Mouse (Mus musculus) T-cell, adult 2 months (primary cell): ENCODE data around the gene Fn3k.

Experiments
- DNase-seq: peaks from one replicate; pipeline ENCODE4 v3.0.0; 2022; ENCODE audit warnings: low spot score

Gene Fn3k

DNA sequence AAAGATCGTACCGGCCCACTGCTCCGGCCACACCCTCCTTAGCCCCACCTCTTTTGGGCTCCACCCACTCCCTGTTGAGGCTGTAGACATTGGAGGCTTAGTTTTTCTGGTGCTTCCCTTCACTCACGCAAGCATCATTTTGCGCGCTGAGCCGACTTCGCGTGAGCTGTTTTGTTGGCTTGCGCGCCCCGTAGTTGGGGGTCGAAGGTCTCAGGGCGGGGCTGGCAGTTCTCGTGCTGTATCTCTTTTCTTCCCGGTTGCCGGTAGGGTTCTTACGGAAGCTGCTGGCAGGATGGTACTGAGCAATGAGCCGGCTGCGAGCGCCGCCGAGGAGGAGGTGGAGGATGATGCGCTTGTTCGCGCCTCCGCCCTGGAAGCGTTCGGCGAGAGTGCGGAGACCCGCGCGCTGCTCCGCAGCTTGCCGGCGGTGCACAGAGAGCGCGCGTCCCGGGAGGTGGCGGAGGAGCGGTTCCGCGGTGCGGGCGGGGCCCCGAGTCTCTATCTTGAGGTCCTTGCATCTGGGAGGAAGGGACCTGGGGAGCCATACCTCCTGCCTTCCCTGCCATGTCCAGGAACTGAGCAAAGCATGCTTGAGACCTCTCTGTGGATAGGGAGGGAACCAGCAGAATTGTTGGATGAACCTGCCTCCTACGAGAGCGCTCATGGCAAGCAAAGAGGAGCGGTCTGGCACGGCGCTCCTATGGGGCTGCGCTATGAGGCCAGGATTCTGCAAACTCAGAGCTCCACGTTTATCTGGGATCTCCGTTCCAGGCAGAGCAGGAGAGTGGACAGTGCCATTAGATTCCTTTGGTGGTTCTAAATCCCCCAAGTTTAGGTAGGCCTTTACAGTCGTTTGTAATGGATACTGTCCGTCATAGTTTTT, 17.3 kb downstream of the Fn3k start, which contains the start of gene Tbcd:
Gene Tbcd (plus strand): TSS at position 197 of the 883 bp plus-strand sequence.
- DNase-seq = peak; percentile 91

GRCm38 (mm10) chr11:121457874-121458273, 23.2 kb downstream of the Fn3k start:
- DNase-seq = no peak

DNA sequence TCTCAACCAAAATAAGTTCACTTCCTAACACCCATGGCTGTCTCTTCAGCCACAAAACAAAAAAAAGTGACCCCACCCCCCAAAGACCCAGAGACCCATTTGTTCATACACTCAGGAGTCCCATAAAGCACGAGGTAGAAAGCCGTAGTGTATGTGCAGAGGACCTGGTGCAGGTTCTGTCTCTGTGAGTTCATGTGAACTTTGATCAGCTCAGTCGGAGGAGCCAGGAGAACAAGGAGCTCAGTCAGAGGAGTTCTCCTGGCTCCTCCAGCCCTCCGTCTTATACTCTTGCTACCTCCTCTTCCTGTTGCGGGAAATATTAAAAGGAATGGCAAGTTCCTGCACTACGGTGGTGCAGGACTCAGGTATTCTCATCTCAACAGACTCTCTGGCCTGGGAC, 32.7 kb downstream of the Fn3k start:
- no peak for DNase-seq

- no peak for DNase-seq
Measured at GRCm38 (mm10) chr11:121474831-121475230, 40.1 kb downstream of the Fn3k start.

DNA sequence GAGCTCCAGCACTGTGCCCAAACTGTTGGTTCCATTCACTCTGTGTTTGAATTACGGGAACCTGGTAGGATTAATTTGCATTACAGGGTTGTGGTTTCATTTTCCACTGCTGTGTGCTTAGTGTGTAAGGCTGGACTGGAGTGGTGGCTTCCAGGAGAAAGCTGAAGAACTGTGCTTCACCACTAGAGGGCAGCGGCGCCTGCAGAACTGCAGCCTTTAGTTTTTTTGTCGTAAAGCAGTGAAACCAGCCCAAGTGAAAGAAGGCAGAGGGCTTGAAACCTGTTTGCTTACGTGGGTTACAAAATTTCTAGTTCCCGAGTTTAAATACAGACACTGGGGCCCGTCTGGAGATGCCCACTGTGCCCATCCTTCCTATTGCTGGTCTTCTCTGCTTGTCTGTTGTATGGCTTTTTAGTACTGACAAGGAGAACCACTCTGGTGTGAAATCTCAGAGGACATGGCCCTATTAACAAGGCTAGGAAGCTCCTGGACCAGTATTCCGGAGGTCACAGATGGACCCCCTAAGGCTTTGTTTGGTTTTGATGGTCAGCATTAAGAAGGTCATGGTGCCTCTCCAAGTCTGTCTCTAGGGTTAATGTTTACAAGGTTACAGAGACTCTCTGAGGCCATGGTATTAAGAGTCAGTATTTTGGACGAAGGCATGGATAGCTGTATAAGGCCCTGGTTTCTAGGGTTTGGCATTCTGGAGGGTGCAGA, 41.1 kb downstream of the Fn3k start:
- peak; percentile 63 for DNase-seq

DNA sequence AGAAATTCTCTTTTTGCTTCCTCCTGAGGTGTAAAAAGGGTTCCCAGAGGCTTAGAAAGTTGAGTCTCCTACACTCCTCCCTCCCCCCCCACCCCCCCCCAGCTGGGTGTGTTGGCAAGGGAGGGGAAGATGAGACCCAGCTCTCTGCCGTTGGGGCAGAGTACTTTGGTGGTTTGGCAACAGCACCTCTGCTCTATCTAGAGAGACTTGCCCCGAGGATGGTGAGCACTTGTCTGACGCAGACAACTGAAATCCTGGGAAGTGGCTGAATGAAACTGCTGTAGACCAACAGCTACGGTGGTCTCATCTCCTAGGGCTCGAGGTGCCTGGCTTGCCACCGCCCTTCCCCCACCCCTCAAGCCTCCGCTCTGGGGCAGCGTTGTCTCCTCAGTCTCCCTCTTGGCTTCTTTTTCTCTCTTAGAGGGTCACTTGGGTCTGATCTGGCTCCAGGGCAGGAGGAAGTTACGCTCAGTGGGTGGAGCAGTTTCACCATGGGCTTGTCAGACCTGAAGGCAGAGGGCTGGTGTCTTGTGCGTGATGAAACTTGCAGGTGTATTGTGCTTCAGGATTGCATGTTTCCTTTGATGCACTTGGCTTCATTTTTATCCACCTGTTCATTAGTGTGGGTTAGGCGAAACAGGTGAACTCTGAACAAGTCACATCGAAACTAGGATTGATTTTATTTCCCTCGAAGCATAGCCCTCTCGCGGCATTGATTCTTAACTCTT, 44.9 kb downstream of the Fn3k start:
- no peak for DNase-seq

- DNase-seq = no peak
Measured at GRCm38 (mm10) chr11:121481129-121481528, 46.4 kb downstream of the Fn3k start.

- DNase-seq = no peak
Measured at GRCm38 (mm10) chr11:121485882-121486281, 51.2 kb downstream of the Fn3k start.

- no peak for DNase-seq
Measured at GRCm38 (mm10) chr11:121490651-121491050, 55.9 kb downstream of the Fn3k start.
